Mouse (Mus musculus) bone marrow, adult 2 months (tissue): ENCODE measurements around the gene Baz2b. TPM values are rescaled to one million over a fixed set of nuclear protein-coding genes. Genes with fewer than 3 reads are reported as not detected.

Experiments used
- H3K27ac ChIP-seq: fragments of 200-500 bp; 2 replicates; pipeline ENCODE4 v1.5.1; 2012; ENCODE audit warnings: low read depth, mild to moderate bottlenecking, control low read depth, inconsistent platforms, low read length; ENCODE audit not compliant: control insufficient read depth, poor library complexity, insufficient read depth
- H3K4me1 ChIP-seq: fragments of 200-500 bp; 2 replicates; pipeline ENCODE4 v1.6.1; 2011; ENCODE audit warnings: low read length; ENCODE audit not compliant: control insufficient read depth, insufficient read depth
- H3K4me3 ChIP-seq: fragments of 200-500 bp; replicated peaks from 2 replicates; pipeline ENCODE3; 2011; ENCODE audit warnings: mild to moderate bottlenecking, low read depth, low read length, control low read depth; ENCODE audit not compliant: control insufficient read depth
- CTCF ChIP-seq: fragments of 200-500 bp; IDR thresholded peaks from 2 replicates; pipeline ENCODE4 v1.5.1; 2011; ENCODE audit warnings: low read length, control low read depth; ENCODE audit not compliant: control insufficient read depth, insufficient read depth
- POLR2A ChIP-seq: fragments of 200-500 bp; IDR thresholded peaks from 2 replicates; pipeline ENCODE4 v1.6.1; 2011; ENCODE audit warnings: low read depth, mild to moderate bottlenecking, control low read depth, low read length, borderline replicate concordance; ENCODE audit not compliant: control insufficient read depth
- WGBS: fragments of 180-500 bp; shearing (Covaris S2); methylation state at CpG from one replicate; pipeline ENCODE4 v1.1.7; 2018; 5-methylcytosine and 5-hydroxymethylcytosine counted together
- polyA plus RNA-seq: library from polyadenylated mRNA; stranded (reverse); fragments of >200 nt; gene quantifications from 2 replicates; pipeline ENCODE4 v1.2.4, GENCODE M21; 2011; ENCODE audit warnings: low replicate concordance; ENCODE audit not compliant: missing spikeins, insufficient read depth, insufficient read length

Gene Baz2b
- polyA plus RNA-seq, 1 experiment: 77.9 TPM

DNA sequence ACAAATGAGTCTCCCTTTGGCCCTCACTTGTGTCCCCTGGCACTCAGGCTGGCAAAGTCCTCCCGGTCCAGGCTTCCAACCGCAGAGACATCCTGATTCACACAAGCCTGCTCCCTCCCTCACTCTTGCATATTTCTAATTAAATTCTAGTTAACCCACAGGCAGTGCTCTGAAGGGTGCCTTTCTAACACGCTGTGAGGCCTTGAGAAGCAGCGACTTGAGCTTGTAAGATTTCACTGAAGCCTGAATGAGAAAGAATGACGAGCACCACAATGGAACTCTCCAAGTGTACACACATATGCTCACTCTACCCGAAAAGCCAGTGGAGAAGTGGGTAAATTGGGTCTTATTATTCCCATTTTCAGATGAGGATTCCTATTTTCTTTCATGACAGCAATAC lies 183.1 kb downstream of the Baz2b start:
- 86% methylated on average over 6 of the region's 6 CpGs for WGBS
- no peak for TF ChIP-seq POLR2A
- TF ChIP-seq CTCF: no peak

GRCm38 (mm10) chr2:60023777-60024176 lies 185.9 kb downstream of the Baz2b start:
- no peak overlapping the region for H3K27ac ChIP-seq
- TF ChIP-seq CTCF: no peak
- no peak for TF ChIP-seq POLR2A
- H3K4me1 ChIP-seq: no peaks in the 10 kb centered on the region; the same call in 1 of the 2 replicates
- no peak overlapping the region for H3K4me3 ChIP-seq
- WGBS: 88% methylated on average over 7 of the region's 7 CpGs

More for the DNA sequence above, 183.1 kb downstream of the Baz2b start:
- no peak overlapping the region for H3K27ac ChIP-seq
- no peak overlapping the region for H3K4me3 ChIP-seq
- H3K4me1 ChIP-seq: peaks cover 1% of the 10 kb centered on the region; the same call in 1 of the 2 replicates

DNA sequence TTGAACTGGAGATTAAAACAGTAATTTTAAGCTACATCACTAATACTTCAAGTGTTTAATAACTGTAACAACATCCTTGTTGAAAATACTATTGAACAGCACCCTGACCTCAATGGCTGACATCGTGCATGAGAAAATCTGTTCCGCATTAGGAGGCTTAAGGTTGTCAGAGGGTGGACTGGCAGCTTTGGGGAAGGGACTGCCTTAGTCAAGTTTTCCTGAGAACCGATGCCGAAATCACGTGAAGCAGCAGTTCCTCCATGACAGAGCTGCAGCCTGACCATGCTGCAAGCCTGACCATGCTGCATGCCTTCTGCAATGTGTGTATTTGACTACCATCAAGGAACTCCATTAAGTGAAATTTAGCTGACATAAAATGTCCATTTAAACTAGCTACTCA lies 188.1 kb downstream of the Baz2b start:
- TF ChIP-seq CTCF: no peak
- no peak for TF ChIP-seq POLR2A
- H3K27ac ChIP-seq: no peak overlapping the region
- 70% methylated on average over 5 of the region's 5 CpGs for WGBS
- no peaks in the 10 kb centered on the region; the same call in 1 of the 2 replicates for H3K4me1 ChIP-seq
- H3K4me3 ChIP-seq: no peak overlapping the region

DNA sequence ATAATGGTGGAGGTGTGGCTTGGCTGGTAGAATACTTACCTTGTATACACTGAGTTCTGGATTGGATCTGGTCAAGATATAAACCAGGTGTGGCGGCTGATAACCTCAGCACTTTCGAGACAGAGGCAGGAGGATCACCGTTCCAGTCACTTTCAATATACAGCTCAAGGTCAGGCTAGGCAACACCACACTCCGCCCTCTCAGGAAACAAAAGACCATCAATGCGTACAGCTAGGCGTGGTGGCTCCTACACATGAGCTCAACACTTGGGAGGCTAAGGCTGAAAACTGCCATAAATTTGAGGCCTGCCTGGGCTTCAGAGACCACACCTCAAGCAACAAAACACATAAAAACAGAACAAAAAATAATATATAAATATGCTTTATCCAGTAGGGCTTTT lies 188.5 kb downstream of the Baz2b start:
- H3K27ac ChIP-seq: no peak overlapping the region
- WGBS: 69% methylated on average over 6 of the region's 6 CpGs
- no peak overlapping the region for H3K4me3 ChIP-seq
- TF ChIP-seq CTCF (no peak), POLR2A (no peak)
- no peaks in the 10 kb centered on the region; the same call in 1 of the 2 replicates for H3K4me1 ChIP-seq

DNA sequence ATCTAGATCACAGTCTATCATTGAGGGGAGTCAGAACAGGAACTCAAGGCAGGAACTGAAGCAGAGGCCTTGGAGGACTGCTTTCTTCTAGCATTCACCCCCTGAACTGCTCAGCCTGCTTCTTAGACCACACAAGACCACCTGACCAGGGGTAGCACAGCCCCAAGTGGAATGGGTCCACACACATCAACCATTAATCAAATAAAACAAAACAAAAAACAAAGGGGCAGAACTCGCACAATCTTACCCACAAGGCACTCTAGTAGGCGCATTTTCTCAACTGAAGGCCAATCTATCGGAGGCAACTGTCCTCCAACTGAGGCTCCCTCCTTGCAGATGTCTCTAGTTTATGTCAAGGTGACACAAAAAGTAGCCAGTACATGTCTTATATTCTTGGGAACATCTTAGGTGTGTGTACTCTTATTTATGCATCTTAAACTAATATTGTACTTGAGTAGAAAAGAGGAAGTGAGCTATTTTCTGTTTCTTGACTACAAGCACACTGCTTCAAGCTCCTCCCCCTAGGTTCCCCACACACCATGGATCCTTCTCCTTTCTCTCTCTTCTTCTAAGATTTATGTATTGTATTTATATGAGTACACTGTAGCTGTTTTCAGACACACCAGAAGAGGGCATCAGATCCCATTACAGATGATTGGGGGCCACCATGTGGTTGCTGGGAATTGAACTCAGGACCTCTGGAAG lies 189.9 kb downstream of the Baz2b start:
- Histone ChIP-seq H3K27ac (peak overlapping the region; percentile 94), H3K4me1 (no peaks in the 10 kb centered on the region; the same call in 1 of the 2 replicates), H3K4me3 (no peak overlapping the region)
- no peak for TF ChIP-seq CTCF
- TF ChIP-seq POLR2A: no peak
- WGBS: 86% methylated on average over 3 of the region's 3 CpGs

DNA sequence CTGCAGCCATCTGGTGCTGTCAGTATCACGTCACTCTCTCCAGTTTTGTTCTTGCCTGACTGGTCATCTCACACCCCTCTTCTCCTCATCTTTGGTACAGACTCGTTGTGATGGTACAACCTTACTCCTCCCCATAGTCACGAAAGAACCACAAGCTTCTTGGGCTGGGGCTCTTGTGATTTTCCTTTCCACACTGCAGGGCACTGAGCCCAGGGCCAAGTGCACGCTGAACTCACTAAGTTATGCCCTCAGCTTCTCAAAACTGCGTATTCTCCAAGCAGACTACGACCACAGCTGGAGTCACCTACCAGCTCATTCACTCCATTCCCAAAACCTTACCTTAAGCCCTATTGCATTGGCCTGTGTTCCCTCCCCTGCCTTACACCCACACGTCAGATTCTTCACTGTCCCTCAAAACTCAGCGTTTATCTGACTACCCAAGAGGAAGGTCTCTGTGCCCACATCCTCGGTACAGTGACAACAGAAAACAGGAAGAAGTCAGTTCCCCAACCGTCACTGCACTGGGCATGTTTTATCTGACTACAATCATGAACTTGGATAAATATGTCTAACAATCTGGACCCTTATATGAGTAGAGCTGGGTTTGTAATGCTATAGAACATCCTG lies 190.7 kb downstream of the Baz2b start:
- Histone ChIP-seq H3K4me1 (no peaks in the 10 kb centered on the region; the same call in 1 of the 2 replicates), H3K27ac (peak overlapping the region; percentile 94), H3K4me3 (peak overlapping the region; percentile 19)
- 6% methylated on average over 10 of the region's 10 CpGs for WGBS
- TF ChIP-seq CTCF: no peak
- no peak for TF ChIP-seq POLR2A

DNA sequence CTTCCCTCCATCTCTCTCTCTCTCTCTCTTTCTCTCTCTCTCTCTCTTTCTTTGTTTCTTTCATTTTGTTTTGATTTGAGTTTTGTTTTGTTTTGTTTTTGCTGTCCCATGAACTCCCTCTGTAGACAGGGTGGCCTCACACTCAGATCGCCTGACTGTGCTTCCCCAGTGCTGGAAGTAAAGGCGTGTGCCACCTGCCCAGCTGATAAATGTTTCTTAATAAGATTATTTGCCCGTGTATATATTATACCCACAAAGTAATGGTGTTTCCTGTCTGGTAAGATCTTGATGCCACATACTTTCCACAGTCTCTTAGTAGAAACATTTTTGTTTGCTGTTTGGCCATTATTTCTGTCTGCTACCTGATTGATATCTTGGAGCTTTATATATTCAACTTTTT lies 198.1 kb downstream of the Baz2b start:
- Histone ChIP-seq H3K27ac (no peak overlapping the region), H3K4me1 (no peaks in the 10 kb centered on the region), H3K4me3 (no peak overlapping the region)
- 42% methylated on average over 3 of the region's 3 CpGs for WGBS
- no peak for TF ChIP-seq CTCF
- no peak for TF ChIP-seq POLR2A

DNA sequence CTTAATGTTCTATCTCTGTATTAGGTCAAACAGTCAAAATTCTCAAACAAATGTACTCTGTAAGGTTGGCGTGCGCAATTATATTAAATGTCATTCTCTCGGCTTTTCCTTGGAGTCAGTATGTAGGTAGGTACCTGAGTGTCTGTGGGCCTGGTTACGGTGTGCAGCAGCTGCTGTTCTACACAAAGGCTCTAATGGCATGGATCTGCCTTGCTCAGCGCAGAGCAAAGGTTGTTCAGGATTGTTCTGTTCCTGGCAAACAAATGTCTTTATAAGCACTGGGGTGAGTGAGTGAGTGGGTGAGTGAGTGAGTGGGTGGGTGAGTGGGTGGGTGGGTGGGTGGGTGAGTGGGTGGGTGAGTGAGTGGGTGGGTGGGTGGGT lies 206.0 kb downstream of the Baz2b start:
- 85% methylated on average over 5 of the region's 5 CpGs for WGBS
- Histone ChIP-seq H3K4me1 (no peaks in the 10 kb centered on the region; the same call in 1 of the 2 replicates), H3K27ac (no peak overlapping the region), H3K4me3 (no peak overlapping the region)
- TF ChIP-seq POLR2A: no peak
- TF ChIP-seq CTCF: no peak
